In the genomic region with DNA sequence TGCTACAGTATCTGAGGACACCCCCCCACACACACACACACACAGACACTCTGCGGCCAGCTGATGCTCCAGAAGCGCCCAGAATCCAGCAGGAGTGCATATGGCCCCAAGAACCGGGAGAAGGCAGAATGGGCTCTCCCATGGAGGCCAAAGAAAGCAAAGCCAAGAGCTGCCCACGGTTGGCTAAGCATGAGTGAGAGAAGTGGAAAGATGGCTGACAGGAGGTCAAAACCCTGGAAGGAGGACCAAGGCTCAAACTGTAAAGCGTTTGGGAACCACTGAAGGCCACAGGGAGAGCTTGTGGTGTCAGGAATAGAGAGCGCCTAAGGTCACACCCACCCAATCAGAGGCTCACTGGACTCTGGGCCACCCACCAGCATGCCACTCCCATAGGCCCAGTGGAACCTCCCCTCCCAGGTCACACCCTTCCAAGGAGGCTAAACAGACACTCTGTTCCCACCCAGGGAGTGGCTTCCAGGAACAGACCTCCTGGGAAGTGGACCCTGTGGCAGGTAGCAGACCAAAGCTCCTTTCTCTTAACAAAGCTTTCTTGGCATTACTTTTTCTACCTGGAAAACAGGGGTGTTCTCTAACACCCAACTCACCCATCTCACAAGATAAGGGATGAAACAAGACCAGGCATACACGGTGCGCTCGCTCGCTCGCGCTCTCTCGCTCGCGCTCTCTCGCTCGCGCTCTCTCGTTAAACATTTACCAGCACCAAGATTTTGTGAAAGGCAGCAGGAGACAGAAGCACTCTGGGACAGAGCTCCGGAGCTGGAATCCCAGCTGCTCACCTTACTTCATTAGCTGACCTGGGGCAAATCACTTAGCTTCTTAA, we compare ENCODE assay signal across 8 mouse cellular contexts. TPM values are rescaled to one million over a fixed set of nuclear protein-coding genes. Genes with fewer than 3 reads are reported as not detected.
DNase-seq lines count a peak whose midpoint lies in the region; ATAC-seq and TF ChIP-seq lines count a peak whose summit lies in the region.

No protein-coding gene starts in this region.

- no peak for ATAC-seq in forebrain, embryonic 15.5 days (replicated peaks)
- peak; percentile 90 for ATAC-seq in stomach, postnatal 0 days (ENCODE audit: low FRiP score, low TSS enrichment)

- H3K27ac ChIP-seq in forebrain, embryonic 15.5 days (replicated peaks) = peak overlapping the region; percentile 85
- H3K27ac ChIP-seq in stomach, postnatal 0 days (replicated peaks) = peak overlapping the region; percentile 90

- no peaks in the 10 kb centered on the region for H3K36me3 ChIP-seq in forebrain, embryonic 15.5 days
- peaks cover 6% of the 10 kb centered on the region for H3K36me3 ChIP-seq in megakaryocyte, embryonic 14.5 days (replicated peaks; ENCODE audit: low read length)
- no peaks in the 10 kb centered on the region; the same call in 1 of the 2 replicates for H3K36me3 ChIP-seq in stomach, postnatal 0 days (ENCODE audit: control insufficient read depth, insufficient read depth, low read length)

- H3K27me3 ChIP-seq in forebrain, embryonic 15.5 days = no peaks in the 10 kb centered on the region
- H3K27me3 ChIP-seq in megakaryocyte, embryonic 14.5 days (replicated peaks) = peaks cover 7% of the 10 kb centered on the region
- no peaks in the 10 kb centered on the region for H3K27me3 ChIP-seq in stomach, postnatal 0 days (ENCODE audit: control insufficient read depth, insufficient read depth, low read length)

- H3K4me1 ChIP-seq in forebrain, embryonic 15.5 days = peaks cover 40% of the 10 kb centered on the region
- peaks cover 77% of the 10 kb centered on the region for H3K4me1 ChIP-seq in megakaryocyte, embryonic 14.5 days
- 0 out of 2 replicates have a peak, but pooled peaks cover 10% of the 10 kb centered on the region for H3K4me1 ChIP-seq in stomach, postnatal 0 days (replicated peaks; ENCODE audit: control insufficient read depth, insufficient read depth)

- peak; percentile 95 for DNase-seq in heart, adult 11 months
- no peak for DNase-seq in heart, adult 18-20 months
- peak; percentile 75 for DNase-seq in adrenal gland, postnatal 10 days
- peak; percentile 83 to 90 for DNase-seq in kidney, postnatal 36 days
- DNase-seq in stomach, postnatal 0 days (ENCODE audit: low spot score) = peak; percentile 90
- DNase-seq in right cerebral cortex, postnatal 4 days = no peak

- no peak for TF ChIP-seq CTCF in stomach, postnatal 0 days (IDR thresholded peaks at IDR 0.05; ENCODE audit: low read depth)

- peak overlapping the region; percentile 71 for H3K9ac ChIP-seq in forebrain, embryonic 15.5 days (replicated peaks)
- peak overlapping the region; percentile 80 for H3K9ac ChIP-seq in stomach, postnatal 0 days (ENCODE audit: low read length)

- no peaks in the 10 kb centered on the region for H3K9me3 ChIP-seq in forebrain, embryonic 15.5 days
- no peaks in the 10 kb centered on the region for H3K9me3 ChIP-seq in megakaryocyte, embryonic 14.5 days
- no peaks in the 10 kb centered on the region for H3K9me3 ChIP-seq in stomach, postnatal 0 days (ENCODE audit: control insufficient read depth, low read length)

- WGBS in forebrain, embryonic 15.5 days = 41% methylated on average over 20 of the region's 20 CpGs
- WGBS in stomach, postnatal 0 days = 25% methylated on average over 20 of the region's 20 CpGs

- peak; percentile 58 for TF ChIP-seq EP300 in stomach, postnatal 0 days (optimal IDR thresholded peaks at IDR 0.05)

- peak overlapping the region; percentile 60 for H3K4me3 ChIP-seq in forebrain, embryonic 15.5 days
- H3K4me3 ChIP-seq in megakaryocyte, embryonic 14.5 days (replicated peaks) = peak overlapping the region; percentile 93
- peak overlapping the region; percentile 67 for H3K4me3 ChIP-seq in stomach, postnatal 0 days (ENCODE audit: low read depth, low read length)

- peak overlapping the region; percentile 84 for H3K4me2 ChIP-seq in forebrain, embryonic 15.5 days (replicated peaks)
- H3K4me2 ChIP-seq in stomach, postnatal 0 days (replicated peaks; ENCODE audit: low read depth) = peak overlapping the region; percentile 83

RNA-seq across cellular contexts. Expression of a gene that starts 1.3 kb away (rescaled TPM):
- total RNA-seq in heart, adult 18-20 months (2021) = 10 to 100 TPM; 19.6 to 22.1 TPM
- total RNA-seq in adrenal gland, postnatal 10 days (2021) = 10 to 100 TPM; 45.5 to 49.6 TPM
- polyA plus RNA-seq in forebrain, embryonic 15.5 days (2015; fragmentation: Nextera tagmentation; extraction: Ambion mirVana) = 24.3 and 25.7 TPM in 2 replicates
- 125 and 217 TPM in 2 replicates for polyA plus RNA-seq in megakaryocyte, embryonic 14.5 days (2012; ENCODE audit: insufficient read depth, low replicate concordance)
- 9.8 and 12.0 TPM in 2 replicates for polyA plus RNA-seq in stomach, postnatal 0 days (2015; fragmentation: Nextera tagmentation; extraction: Ambion mirVana)

RNA-seq across cellular contexts. Expression of a gene that starts 1.3 kb away (rescaled TPM):
- total RNA-seq in heart, adult 18-20 months (2021) = 1 to 10 TPM; 8.8 to 9.9 TPM
- 10 to 100 TPM; 19.4 to 20.4 TPM for total RNA-seq in adrenal gland, postnatal 10 days (2021)
- 28.9 and 30.0 TPM in 2 replicates for polyA plus RNA-seq in forebrain, embryonic 15.5 days (2015; fragmentation: Nextera tagmentation; extraction: Ambion mirVana)
- 17.3 and 20.8 TPM in 2 replicates for polyA plus RNA-seq in megakaryocyte, embryonic 14.5 days (2012; ENCODE audit: insufficient read depth, low replicate concordance)
- 33.9 and 34.1 TPM in 2 replicates for polyA plus RNA-seq in stomach, postnatal 0 days (2015; fragmentation: Nextera tagmentation; extraction: Ambion mirVana)

RNA-seq across cellular contexts. Expression of a gene that starts 34.5 kb away (rescaled TPM):
- total RNA-seq in heart, adult 18-20 months (2021) = not detected
- not detected for total RNA-seq in adrenal gland, postnatal 10 days (2021)
- polyA plus RNA-seq in forebrain, embryonic 15.5 days (2015; fragmentation: Nextera tagmentation; extraction: Ambion mirVana) = not detected in 2 replicates
- not detected in 2 replicates for polyA plus RNA-seq in megakaryocyte, embryonic 14.5 days (2012; ENCODE audit: insufficient read depth, low replicate concordance)
- 10.9 and 12.4 TPM in 2 replicates for polyA plus RNA-seq in stomach, postnatal 0 days (2015; fragmentation: Nextera tagmentation; extraction: Ambion mirVana)

RNA-seq across cellular contexts. Expression of a gene that starts 49.6 kb away (rescaled TPM):
- not detected for total RNA-seq in heart, adult 18-20 months (2021)
- total RNA-seq in adrenal gland, postnatal 10 days (2021) = not detected
- not detected in 2 replicates for polyA plus RNA-seq in forebrain, embryonic 15.5 days (2015; fragmentation: Nextera tagmentation; extraction: Ambion mirVana)
- 0.28 TPM in 1 of 2 replicates, not detected in the other for polyA plus RNA-seq in megakaryocyte, embryonic 14.5 days (2012; ENCODE audit: insufficient read depth, low replicate concordance)
- polyA plus RNA-seq in stomach, postnatal 0 days (2015; fragmentation: Nextera tagmentation; extraction: Ambion mirVana) = 20.1 and 27.2 TPM in 2 replicates

RNA-seq across cellular contexts. Expression of a gene that starts 56.0 kb away (rescaled TPM):
- not detected for total RNA-seq in heart, adult 18-20 months (2021)
- not detected for total RNA-seq in adrenal gland, postnatal 10 days (2021)
- polyA plus RNA-seq in forebrain, embryonic 15.5 days (2015; fragmentation: Nextera tagmentation; extraction: Ambion mirVana) = not detected in 2 replicates
- polyA plus RNA-seq in megakaryocyte, embryonic 14.5 days (2012; ENCODE audit: insufficient read depth, low replicate concordance) = not detected in 2 replicates
- 87.1 and 87.6 TPM in 2 replicates for polyA plus RNA-seq in stomach, postnatal 0 days (2015; fragmentation: Nextera tagmentation; extraction: Ambion mirVana)

Comparison
In these comparisons a context has a peak if more than half of its experiments do, and no peak if none do; other contexts are left out.
1. DNase-seq: peak in heart, adult 11 months (single experiment), adrenal gland, postnatal 10 days (single experiment), kidney, postnatal 36 days (2 of 2) and stomach, postnatal 0 days (single experiment); none in heart, adult 18-20 months (0 of 2) and right cerebral cortex, postnatal 4 days (single experiment).
2. RNA of a gene that starts 34.5 kb away (polyA plus RNA-seq): 10.9 to 12.4 TPM in stomach, postnatal 0 days; not detected in forebrain, embryonic 15.5 days and not detected in megakaryocyte, embryonic 14.5 days; every median in the first group is over 10 times any median in the second.
3. Peak in every context shown above with its lines, with median percentiles within 50 percentile points of each other: H3K4me3 ChIP-seq.